Mouse (Mus musculus) embryonic facial prominence, embryonic 15.5 days (tissue): ENCODE measurements around the gene Ankrd23. TPM values are rescaled to one million over a fixed set of nuclear protein-coding genes. Genes with fewer than 3 reads are reported as not detected.

Experiments
- ATAC-seq: fragments of 200-750 bp; cut with Nextera tagmentation; 2 replicates; pipeline ENCODE4 v1.8.0; 2017; ENCODE audit warnings: low read depth, moderate TSS enrichment; ENCODE audit not compliant: insufficient number of reproducible peaks, low FRiP score, low TSS enrichment
- H3K27ac ChIP-seq: fragments of 300-500 bp; sonication (generic); replicated peaks from 2 replicates; pipeline ENCODE4 v1.5.1; 2015; ENCODE audit warnings: mild to moderate bottlenecking, inconsistent platforms
- H3K27me3 ChIP-seq: fragments of 300-500 bp; sonication (generic); 2 replicates; pipeline ENCODE4 v1.6.1; 2015; ENCODE audit warnings: inconsistent platforms
- H3K36me3 ChIP-seq: fragments of 300-500 bp; sonication (generic); 2 replicates; pipeline ENCODE4 v1.6.1; 2015; ENCODE audit warnings: mild to moderate bottlenecking, inconsistent platforms
- H3K4me1 ChIP-seq: fragments of 300-500 bp; sonication (generic); 2 replicates; pipeline ENCODE4 v1.6.1; 2015; ENCODE audit warnings: inconsistent platforms
- H3K4me2 ChIP-seq: fragments of 300-500 bp; sonication (generic); replicated peaks from 2 replicates; pipeline ENCODE4 v1.6.1; 2015; ENCODE audit warnings: mild to moderate bottlenecking, inconsistent platforms
- H3K4me3 ChIP-seq: fragments of 300-500 bp; sonication (generic); replicated peaks from 2 replicates; pipeline ENCODE4 v1.5.1; 2015; ENCODE audit warnings: mild to moderate bottlenecking, inconsistent platforms
- H3K9ac ChIP-seq: fragments of 300-500 bp; sonication (generic); 2 replicates; pipeline ENCODE4 v1.6.1; 2015; ENCODE audit warnings: inconsistent platforms
- H3K9me3 ChIP-seq: fragments of 300-500 bp; sonication (generic); replicated peaks from 2 replicates; pipeline ENCODE4 v1.6.1; 2016; ENCODE audit warnings: inconsistent platforms
- WGBS: fragments of 180-500 bp; shearing (Covaris S2); methylation state at CpG from one replicate; pipeline ENCODE4 v1.1.7; 2015; 5-methylcytosine and 5-hydroxymethylcytosine counted together
- polyA plus RNA-seq: library from polyadenylated mRNA; unstranded; fragments of >200 nt; fragmentation: Nextera tagmentation; extraction: Ambion mirVana; gene quantifications from 2 replicates; pipeline ENCODE4 v1.2.1, GENCODE M21; 2015

The Ankrd23 gene
- polyA plus RNA-seq, 1 experiment from 2014 or later: 21.6 TPM

- H3K4me3 ChIP-seq: no peak overlapping the region
- H3K4me1 ChIP-seq: peaks cover 73% of the 10 kb centered on the region
- no peaks in the 10 kb centered on the region for H3K27me3 ChIP-seq
- H3K9me3 ChIP-seq: no peaks in the 10 kb centered on the region
- WGBS: 64% methylated on average over 8 of the region's 8 CpGs
- no peak for ATAC-seq
- H3K36me3 ChIP-seq: no peaks in the 10 kb centered on the region
- peak overlapping the region; percentile 65 for H3K27ac ChIP-seq
- H3K9ac ChIP-seq: no peak overlapping the region
- H3K4me2 ChIP-seq: no peak overlapping the region
These were observed 36.8 kb upstream of the Ankrd23 start for GRCm38 (mm10) chr1:36573524-36573923.

- no peak overlapping the region for H3K4me3 ChIP-seq
- peaks cover 82% of the 10 kb centered on the region for H3K4me1 ChIP-seq
- no peak for ATAC-seq
- H3K36me3 ChIP-seq: no peaks in the 10 kb centered on the region
- H3K27me3 ChIP-seq: no peaks in the 10 kb centered on the region
- WGBS: 59% methylated on average over 1 of the region's 1 CpGs
- no peak overlapping the region for H3K4me2 ChIP-seq
- no peak overlapping the region for H3K9ac ChIP-seq
- no peaks in the 10 kb centered on the region for H3K9me3 ChIP-seq
- H3K27ac ChIP-seq: no peak overlapping the region
These were observed 36.0 kb upstream of the Ankrd23 start for GRCm38 (mm10) chr1:36572709-36573108.

GRCm38 (mm10) chr1:36572140-36572700 lies 35.5 kb upstream of the Ankrd23 start:
- H3K36me3 ChIP-seq: no peaks in the 10 kb centered on the region
- 48% methylated on average over 2 of the region's 2 CpGs for WGBS
- ATAC-seq: no peak
- no peaks in the 10 kb centered on the region for H3K27me3 ChIP-seq
- H3K27ac ChIP-seq: peak overlapping the region; percentile 34; the same call in 1 of the 2 replicates
- peaks cover 80% of the 10 kb centered on the region for H3K4me1 ChIP-seq
- no peak overlapping the region for H3K4me2 ChIP-seq
- no peak overlapping the region for H3K4me3 ChIP-seq
- no peak overlapping the region for H3K9ac ChIP-seq
- no peaks in the 10 kb centered on the region for H3K9me3 ChIP-seq

- no peak for ATAC-seq
- H3K4me3 ChIP-seq: no peak overlapping the region
- H3K9ac ChIP-seq: no peak overlapping the region
- H3K27ac ChIP-seq: peak overlapping the region; percentile 34; the same call in 1 of the 2 replicates
- H3K27me3 ChIP-seq: no peaks in the 10 kb centered on the region
- no peak overlapping the region for H3K4me2 ChIP-seq
- peaks cover 75% of the 10 kb centered on the region for H3K4me1 ChIP-seq
- no peaks in the 10 kb centered on the region for H3K36me3 ChIP-seq
- 44% methylated on average over 6 of the region's 6 CpGs for WGBS
- no peaks in the 10 kb centered on the region for H3K9me3 ChIP-seq
These were observed 34.9 kb upstream of the Ankrd23 start for GRCm38 (mm10) chr1:36571627-36572026.

- 86% methylated on average over 5 of the region's 5 CpGs for WGBS
- H3K4me1 ChIP-seq: peaks cover 71% of the 10 kb centered on the region
- H3K4me2 ChIP-seq: no peak overlapping the region
- no peak overlapping the region for H3K9ac ChIP-seq
- no peak for ATAC-seq
- no peaks in the 10 kb centered on the region for H3K36me3 ChIP-seq
- no peaks in the 10 kb centered on the region for H3K27me3 ChIP-seq
- peak overlapping the region; percentile 65; the same call in 1 of the 2 replicates for H3K27ac ChIP-seq
- H3K9me3 ChIP-seq: no peaks in the 10 kb centered on the region
- H3K4me3 ChIP-seq: no peak overlapping the region
These were observed 33.6 kb upstream of the Ankrd23 start for GRCm38 (mm10) chr1:36570320-36570719.

- peak overlapping the region; percentile 65; the same call in 1 of the 2 replicates for H3K27ac ChIP-seq
- H3K4me1 ChIP-seq: peaks cover 68% of the 10 kb centered on the region
- no peaks in the 10 kb centered on the region for H3K9me3 ChIP-seq
- H3K9ac ChIP-seq: no peak overlapping the region; the same call in 1 of the 2 replicates
- H3K36me3 ChIP-seq: no peaks in the 10 kb centered on the region
- no peak overlapping the region for H3K4me2 ChIP-seq
- H3K27me3 ChIP-seq: no peaks in the 10 kb centered on the region
- WGBS: 41% methylated on average over 7 of the region's 7 CpGs
- no peak for ATAC-seq
- H3K4me3 ChIP-seq: no peak overlapping the region
These were observed 33.1 kb upstream of the Ankrd23 start for GRCm38 (mm10) chr1:36569694-36570276.

GRCm38 (mm10) chr1:36568776-36569175 lies 32.1 kb upstream of the Ankrd23 start:
- Histone ChIP-seq H3K27me3 (no peaks in the 10 kb centered on the region), H3K36me3 (no peaks in the 10 kb centered on the region), H3K4me1 (peaks cover 58% of the 10 kb centered on the region), H3K4me3 (no peak overlapping the region), H3K27ac (peak overlapping the region; percentile 65), H3K9ac (no peak overlapping the region), H3K9me3 (no peaks in the 10 kb centered on the region), H3K4me2 (no peak overlapping the region)
- 59% methylated on average over 4 of the region's 4 CpGs for WGBS
- ATAC-seq: no peak

GRCm38 (mm10) chr1:36567818-36568603 lies 31.3 kb upstream of the Ankrd23 start:
- WGBS: 28% methylated on average over 21 of the region's 21 CpGs
- 0 out of 2 replicates have a peak overlapping the region, but pooled peaks have one; percentile 4 for H3K4me2 ChIP-seq
- no peaks in the 10 kb centered on the region for H3K36me3 ChIP-seq
- ATAC-seq: no peak
- peak overlapping the region; percentile 65 for H3K27ac ChIP-seq
- H3K4me1 ChIP-seq: peaks cover 50% of the 10 kb centered on the region
- no peak overlapping the region for H3K9ac ChIP-seq
- no peak overlapping the region for H3K4me3 ChIP-seq
- H3K9me3 ChIP-seq: no peaks in the 10 kb centered on the region
- H3K27me3 ChIP-seq: no peaks in the 10 kb centered on the region

GRCm38 (mm10) chr1:36566425-36566824 lies 29.7 kb upstream of the Ankrd23 start:
- no peak overlapping the region for H3K4me3 ChIP-seq
- no peaks in the 10 kb centered on the region for H3K9me3 ChIP-seq
- WGBS: 13% methylated on average over 2 of the region's 2 CpGs
- peaks cover 36% of the 10 kb centered on the region for H3K4me1 ChIP-seq
- H3K9ac ChIP-seq: no peak overlapping the region
- no peak for ATAC-seq
- H3K27ac ChIP-seq: no peak overlapping the region
- H3K27me3 ChIP-seq: no peaks in the 10 kb centered on the region
- no peak overlapping the region for H3K4me2 ChIP-seq
- no peaks in the 10 kb centered on the region for H3K36me3 ChIP-seq

- no peak overlapping the region for H3K9ac ChIP-seq
- 77% methylated on average over 6 of the region's 6 CpGs for WGBS
- no peaks in the 10 kb centered on the region for H3K27me3 ChIP-seq
- H3K36me3 ChIP-seq: no peaks in the 10 kb centered on the region
- H3K4me1 ChIP-seq: peaks cover 33% of the 10 kb centered on the region
- ATAC-seq: no peak
- no peak overlapping the region for H3K27ac ChIP-seq
- H3K4me3 ChIP-seq: no peak overlapping the region
- no peak overlapping the region for H3K4me2 ChIP-seq
- no peaks in the 10 kb centered on the region for H3K9me3 ChIP-seq
These were observed 27.4 kb upstream of the Ankrd23 start for GRCm38 (mm10) chr1:36564101-36564500.

GRCm38 (mm10) chr1:36563632-36564031 lies 26.9 kb upstream of the Ankrd23 start:
- Histone ChIP-seq H3K27ac (no peak overlapping the region), H3K27me3 (no peaks in the 10 kb centered on the region), H3K9ac (no peak overlapping the region), H3K36me3 (no peaks in the 10 kb centered on the region), H3K4me2 (no peak overlapping the region), H3K4me3 (no peak overlapping the region), H3K4me1 (peaks cover 33% of the 10 kb centered on the region), H3K9me3 (no peaks in the 10 kb centered on the region)
- no peak for ATAC-seq
- WGBS: 61% methylated on average over 4 of the region's 4 CpGs
